Mouse (Mus musculus): ENCODE measurements around the gene Gpr150. TPM values are rescaled to one million over a fixed set of nuclear protein-coding genes. Genes with fewer than 3 reads are reported as not detected.
A peak's percentile ranks its signal among the peaks of the same experiment; 100 is the strongest.

The Gpr150 gene
- polyA plus RNA-seq (2011; ENCODE audit: insufficient read depth, insufficient read length, low replicate concordance, missing spikeins): not detected in 2 replicates

DNA sequence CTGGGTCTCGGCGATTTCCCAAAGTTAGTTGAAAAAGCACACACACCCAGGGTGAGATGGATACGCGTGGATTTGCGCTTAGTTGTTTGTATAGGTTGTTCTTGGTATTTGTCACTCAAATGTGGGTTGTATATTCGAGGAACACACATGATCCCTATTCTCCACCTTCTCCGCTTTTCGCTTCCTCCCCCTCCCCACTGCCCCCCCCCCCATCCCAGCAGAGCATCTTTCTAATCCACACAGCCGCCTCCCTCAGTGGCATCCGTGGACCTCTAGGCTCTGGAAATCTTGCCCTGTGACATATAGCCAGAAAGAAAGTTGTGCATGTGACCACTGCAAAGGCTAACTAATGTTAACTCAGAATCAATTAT, at the start of gene Gpr150:
Gene Gpr150 (minus strand): TSS at position 101 of the 371 bp plus-strand sequence.
- H3K27ac ChIP-seq (ENCODE audit: control insufficient read depth, insufficient read depth, low read depth, low read length, poor library complexity): no peak within 1 kb of the TSS; the same call in 1 of the 2 replicates
- H3K4me3 ChIP-seq (replicated peaks; ENCODE audit: control insufficient read depth, low read depth, low read length): peak within 1 kb of the TSS; percentile 68
- no peak for TF ChIP-seq CTCF (IDR thresholded peaks at IDR 0.05; ENCODE audit: control insufficient read depth, insufficient read depth, low read length)
- no peak for TF ChIP-seq POLR2A (IDR thresholded peaks at IDR 0.05; ENCODE audit: borderline replicate concordance, control insufficient read depth, low read depth, low read length)
- H3K4me1 ChIP-seq (ENCODE audit: control insufficient read depth, insufficient read depth, low read length): no peaks in the 10 kb centered on the region; the same call in 1 of the 2 replicates
- 31% methylated on average over 10 of the region's 10 CpGs for WGBS

DNA sequence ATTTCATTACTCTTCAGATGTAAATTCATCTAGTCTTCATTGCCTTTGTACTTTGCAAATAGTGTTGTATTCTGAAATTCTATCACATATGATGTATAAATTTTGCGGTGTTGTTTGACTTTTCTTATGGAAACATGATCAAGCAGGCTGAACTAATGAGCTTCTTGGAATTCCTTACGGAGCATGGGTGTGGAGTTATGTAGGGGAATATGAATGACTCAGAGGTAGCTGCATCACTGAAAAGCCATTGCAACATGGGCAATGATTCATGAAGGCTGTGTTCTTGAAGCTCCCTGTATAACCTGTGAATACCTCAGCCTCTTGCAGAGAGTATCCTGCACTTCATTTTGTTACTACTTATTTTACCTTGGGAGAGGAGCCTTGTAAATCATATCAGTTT, 45.2 kb upstream of the Gpr150 start:
- H3K4me3 ChIP-seq (replicated peaks; ENCODE audit: control insufficient read depth, low read depth, low read length): no peak overlapping the region
- TF ChIP-seq CTCF (IDR thresholded peaks at IDR 0.05; ENCODE audit: control insufficient read depth, insufficient read depth, low read length) (no peak), POLR2A (IDR thresholded peaks at IDR 0.05; ENCODE audit: borderline replicate concordance, control insufficient read depth, low read depth, low read length) (no peak)
- WGBS: 89% methylated on average over 2 of the region's 2 CpGs
- no peak overlapping the region for H3K27ac ChIP-seq (ENCODE audit: control insufficient read depth, insufficient read depth, low read depth, low read length, poor library complexity)
- H3K4me1 ChIP-seq (ENCODE audit: control insufficient read depth, insufficient read depth, low read length): no peaks in the 10 kb centered on the region

DNA sequence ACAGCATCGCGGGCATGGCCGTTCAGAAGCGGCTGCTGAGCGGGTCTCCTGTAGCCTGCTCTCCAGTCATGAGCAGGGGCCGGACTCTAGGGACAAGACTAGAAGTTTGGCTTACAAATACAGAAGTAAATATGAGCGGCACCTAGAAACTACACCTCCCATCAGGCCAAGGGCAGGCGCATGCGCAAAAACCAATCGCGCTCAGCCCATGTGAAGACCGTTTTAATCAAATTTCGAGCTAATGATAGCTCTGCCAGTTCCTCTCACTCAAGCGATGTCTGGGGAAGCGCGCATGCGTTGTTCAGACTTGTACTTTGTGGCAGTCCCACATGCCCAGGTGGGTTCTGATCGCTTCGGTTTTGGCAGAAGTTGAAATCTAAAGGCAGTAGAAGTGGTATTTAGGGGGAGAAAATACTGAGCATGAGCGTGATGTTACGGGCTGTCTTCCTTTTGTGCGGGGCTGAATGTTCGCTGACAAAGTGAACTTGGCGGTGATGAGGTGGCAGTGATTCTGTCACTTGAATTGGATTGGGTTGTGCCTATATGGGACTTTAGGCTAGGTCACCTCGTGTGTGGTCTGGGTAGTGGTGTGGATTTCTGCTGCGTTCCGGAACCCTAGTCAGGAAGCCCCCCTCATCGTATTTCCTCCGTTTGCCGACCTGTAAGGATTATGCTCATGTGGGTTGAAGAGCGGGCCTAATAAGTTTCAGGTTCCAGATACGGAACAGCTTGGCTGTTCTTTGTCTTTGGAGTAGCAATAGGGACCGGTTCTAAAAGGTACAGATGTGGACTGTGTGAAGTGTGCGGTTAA, 41.9 kb upstream of the Gpr150 start, which contains the start of the genes Arsk and Ttc37:
Gene Arsk (minus strand): TSS at position 168 of the 811 bp plus-strand sequence.
Gene Ttc37 (plus strand): TSS at position 242 of the 811 bp plus-strand sequence.
- Histone ChIP-seq H3K27ac (ENCODE audit: control insufficient read depth, insufficient read depth, low read depth, low read length, poor library complexity) (peak within 1 kb of the TSS; percentile 76), H3K4me3 (replicated peaks; ENCODE audit: control insufficient read depth, low read depth, low read length) (peak within 1 kb of the TSS; percentile 83), H3K4me1 (ENCODE audit: control insufficient read depth, insufficient read depth, low read length) (no peaks in the 10 kb centered on the region)
- TF ChIP-seq CTCF (IDR thresholded peaks at IDR 0.05; ENCODE audit: control insufficient read depth, insufficient read depth, low read length) (no peak), POLR2A (IDR thresholded peaks at IDR 0.05; ENCODE audit: borderline replicate concordance, control insufficient read depth, low read depth, low read length) (no peak)
- WGBS: under 1% methylated on average over 34 of the region's 34 CpGs

DNA sequence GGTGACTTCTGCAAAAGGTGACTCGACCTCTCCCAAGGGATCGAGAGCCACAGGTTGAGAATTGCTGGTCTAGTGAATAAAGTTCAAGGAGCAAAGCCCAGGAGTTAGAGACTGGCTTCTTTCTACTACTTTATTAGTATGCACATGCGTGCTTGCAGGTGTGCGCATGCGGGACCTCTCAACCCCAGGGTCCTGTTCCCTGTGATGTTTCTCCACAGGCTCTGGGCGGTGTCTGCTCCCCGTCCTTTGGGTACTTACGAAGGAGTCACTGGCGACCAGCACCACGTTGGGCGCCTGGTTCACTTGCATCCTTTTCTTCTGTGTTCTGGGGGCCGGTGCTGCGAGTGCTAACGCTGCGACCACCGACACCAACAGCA, 41.3 kb upstream of the Gpr150 start:
- WGBS: 2% methylated on average over 16 of the region's 16 CpGs
- TF ChIP-seq CTCF (IDR thresholded peaks at IDR 0.05; ENCODE audit: control insufficient read depth, insufficient read depth, low read length) (no peak), POLR2A (IDR thresholded peaks at IDR 0.05; ENCODE audit: borderline replicate concordance, control insufficient read depth, low read depth, low read length) (no peak)
- peak overlapping the region; percentile 83 for H3K4me3 ChIP-seq (replicated peaks; ENCODE audit: control insufficient read depth, low read depth, low read length)
- no peaks in the 10 kb centered on the region for H3K4me1 ChIP-seq (ENCODE audit: control insufficient read depth, insufficient read depth, low read length)
- H3K27ac ChIP-seq (ENCODE audit: control insufficient read depth, insufficient read depth, low read depth, low read length, poor library complexity): peak overlapping the region; percentile 76

DNA sequence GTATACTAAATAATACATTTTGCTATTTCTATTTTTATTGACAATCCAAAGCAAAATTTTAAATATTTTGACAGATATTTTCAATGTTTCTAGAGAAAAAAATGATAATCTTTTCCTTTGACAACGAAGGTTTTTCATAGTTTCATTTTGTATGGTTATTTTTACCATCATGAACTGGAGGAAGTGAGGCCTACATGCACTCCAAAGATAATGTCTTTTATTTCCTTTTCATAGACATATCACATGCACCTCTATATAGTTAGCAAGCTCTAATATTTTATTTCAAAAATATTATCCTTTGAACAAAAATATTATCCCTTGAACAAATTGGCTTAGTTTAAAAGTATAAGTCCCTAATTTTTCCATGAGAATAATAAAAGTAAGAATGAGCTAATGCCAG, 17.5 kb upstream of the Gpr150 start:
- no peaks in the 10 kb centered on the region for H3K4me1 ChIP-seq (ENCODE audit: control insufficient read depth, insufficient read depth, low read length)
- WGBS: 2% methylated on average over 1 of the region's 1 CpGs
- TF ChIP-seq POLR2A (IDR thresholded peaks at IDR 0.05; ENCODE audit: borderline replicate concordance, control insufficient read depth, low read depth, low read length): no peak
- TF ChIP-seq CTCF (IDR thresholded peaks at IDR 0.05; ENCODE audit: control insufficient read depth, insufficient read depth, low read length): no peak
- H3K27ac ChIP-seq (ENCODE audit: control insufficient read depth, insufficient read depth, low read depth, low read length, poor library complexity): no peak overlapping the region
- H3K4me3 ChIP-seq (replicated peaks; ENCODE audit: control insufficient read depth, low read depth, low read length): no peak overlapping the region

DNA sequence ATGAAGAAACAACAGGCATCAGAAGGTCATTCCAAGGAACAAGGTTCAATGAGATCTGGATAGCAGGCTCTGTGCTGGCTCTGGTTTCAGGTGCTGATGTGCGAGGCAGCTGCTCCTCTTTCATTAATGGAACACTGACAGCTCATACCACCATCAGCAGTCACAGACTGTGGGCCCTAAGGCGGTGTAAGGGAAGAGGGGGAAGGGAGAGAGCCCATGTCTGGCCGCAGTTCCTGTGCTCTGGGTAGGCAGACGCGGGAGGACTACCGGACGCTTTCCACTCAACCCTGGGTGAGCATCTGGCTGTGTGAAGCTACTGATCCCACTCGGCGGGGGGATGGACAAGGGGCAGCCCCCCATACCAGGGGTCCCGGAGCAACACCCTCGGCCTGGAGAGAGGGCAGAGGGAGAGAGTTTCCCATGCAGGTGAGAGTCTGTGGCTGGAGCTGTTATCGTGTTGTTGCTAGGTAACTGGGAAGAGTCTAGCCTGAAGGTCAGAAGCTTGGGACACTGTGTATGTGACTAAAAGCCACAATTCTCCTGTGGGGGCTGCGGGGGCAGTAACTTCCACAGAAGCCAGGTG, 7.7 kb upstream of the Gpr150 start:
- Histone ChIP-seq H3K4me3 (replicated peaks; ENCODE audit: control insufficient read depth, low read depth, low read length) (no peak overlapping the region), H3K27ac (ENCODE audit: control insufficient read depth, insufficient read depth, low read depth, low read length, poor library complexity) (no peak overlapping the region), H3K4me1 (ENCODE audit: control insufficient read depth, insufficient read depth, low read length) (no peaks in the 10 kb centered on the region)
- 90% methylated on average over 13 of the region's 13 CpGs for WGBS
- TF ChIP-seq CTCF (IDR thresholded peaks at IDR 0.05; ENCODE audit: control insufficient read depth, insufficient read depth, low read length) (no peak), POLR2A (IDR thresholded peaks at IDR 0.05; ENCODE audit: borderline replicate concordance, control insufficient read depth, low read depth, low read length) (no peak)

DNA sequence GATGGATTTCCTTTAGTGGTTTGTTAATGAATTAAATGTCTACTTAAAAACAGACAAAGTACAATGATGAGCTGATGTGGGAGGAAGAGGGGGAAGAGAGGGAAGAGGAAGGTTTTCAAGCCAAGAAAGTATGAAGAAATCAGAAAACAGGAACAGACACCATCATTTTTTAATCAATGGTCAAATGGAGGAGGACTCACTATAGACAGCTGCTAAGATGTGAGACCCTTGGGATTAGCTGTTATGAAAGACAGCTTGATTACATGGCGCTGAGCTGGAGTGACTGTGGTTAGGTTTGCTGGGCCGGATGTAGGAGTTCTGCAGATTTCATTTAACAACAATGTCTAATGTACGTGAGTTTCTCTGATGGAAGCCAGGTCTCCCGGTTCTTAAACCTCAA, 6.8 kb upstream of the Gpr150 start:
- 71% methylated on average over 4 of the region's 4 CpGs for WGBS
- Histone ChIP-seq H3K27ac (ENCODE audit: control insufficient read depth, insufficient read depth, low read depth, low read length, poor library complexity) (no peak overlapping the region), H3K4me1 (ENCODE audit: control insufficient read depth, insufficient read depth, low read length) (no peaks in the 10 kb centered on the region), H3K4me3 (replicated peaks; ENCODE audit: control insufficient read depth, low read depth, low read length) (no peak overlapping the region)
- TF ChIP-seq CTCF (IDR thresholded peaks at IDR 0.05; ENCODE audit: control insufficient read depth, insufficient read depth, low read length) (no peak), POLR2A (IDR thresholded peaks at IDR 0.05; ENCODE audit: borderline replicate concordance, control insufficient read depth, low read depth, low read length) (no peak)

DNA sequence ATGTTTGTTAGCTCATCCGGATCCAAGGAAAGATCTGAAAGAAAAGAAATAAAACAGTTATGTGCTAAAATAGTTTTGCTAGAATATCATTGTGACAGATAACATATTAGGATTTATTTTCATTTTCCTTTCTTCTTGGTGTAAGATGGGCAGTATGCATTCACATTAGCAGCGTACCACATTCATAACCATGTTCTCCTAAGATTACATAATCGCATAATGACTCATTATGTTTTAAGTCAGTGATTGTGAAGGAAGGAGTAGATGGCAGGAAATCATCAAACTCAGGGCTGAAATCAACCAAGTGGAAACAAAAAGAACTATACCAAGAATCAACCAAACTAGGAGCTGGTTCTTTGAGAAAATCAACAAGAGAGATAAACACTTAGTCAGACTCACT, 5.8 kb upstream of the Gpr150 start:
- no peak overlapping the region for H3K27ac ChIP-seq (ENCODE audit: control insufficient read depth, insufficient read depth, low read depth, low read length, poor library complexity)
- H3K4me3 ChIP-seq (replicated peaks; ENCODE audit: control insufficient read depth, low read depth, low read length): no peak overlapping the region
- 61% methylated on average over 3 of the region's 3 CpGs for WGBS
- H3K4me1 ChIP-seq (ENCODE audit: control insufficient read depth, insufficient read depth, low read length): no peaks in the 10 kb centered on the region
- TF ChIP-seq CTCF (IDR thresholded peaks at IDR 0.05; ENCODE audit: control insufficient read depth, insufficient read depth, low read length) (no peak), POLR2A (IDR thresholded peaks at IDR 0.05; ENCODE audit: borderline replicate concordance, control insufficient read depth, low read depth, low read length) (no peak)
